Comparison of ENCODE assay signal across 8 mouse cellular contexts in genomic region chr11:107469523-107470371, GRCm38 (mm10). TPM values are rescaled to one million over a fixed set of nuclear protein-coding genes. Genes with fewer than 3 reads are reported as not detected.
DNase-seq lines count a peak whose midpoint lies in the region; ATAC-seq and TF ChIP-seq lines count a peak whose summit lies in the region.

No protein-coding gene starts in this region.

- H3K9me3 ChIP-seq in forebrain, embryonic 16.5 days (ENCODE audit: control insufficient read depth, low read length): no peaks in the 10 kb centered on the region

- intact Hi-C loops in heart, postnatal 25 days (cut with DNase I): loop anchor here (1.0 to 5.0 kb wide), 4 partner anchors 51 to 193 kb away; no protein-coding TSS in a partner anchor

- peak overlapping the region; percentile 92 for H3K9ac ChIP-seq in forebrain, embryonic 16.5 days (replicated peaks; ENCODE audit: low read depth, low read length)

- no peak for TF ChIP-seq POLR2A in lung, adult 2 months (IDR thresholded peaks at IDR 0.05; ENCODE audit: borderline replicate concordance, extremely low read depth, low read depth, low read length)
- no peak for TF ChIP-seq POLR2A in olfactory bulb, adult 2 months (IDR thresholded peaks at IDR 0.05; ENCODE audit: insufficient read depth, low read depth, low read length)

- ATAC-seq in forebrain, embryonic 16.5 days: peak; percentile 51

- peak overlapping the region; percentile 71 for H3K4me2 ChIP-seq in forebrain, embryonic 16.5 days (ENCODE audit: low read length)

- peaks cover 26% of the 10 kb centered on the region for H3K4me1 ChIP-seq in forebrain, embryonic 16.5 days (replicated peaks; ENCODE audit: control insufficient read depth, insufficient read depth, low read length)
- peaks cover 5% of the 10 kb centered on the region for H3K4me1 ChIP-seq in lung, adult 2 months (ENCODE audit: control insufficient read depth, insufficient read depth, low read length)
- H3K4me1 ChIP-seq in olfactory bulb, adult 2 months (ENCODE audit: control insufficient read depth, insufficient read depth, low read length): peaks cover 5% of the 10 kb centered on the region

- H3K27ac ChIP-seq in forebrain, embryonic 16.5 days (ENCODE audit: low read length): peak overlapping the region; percentile 97
- H3K27ac ChIP-seq in layer of hippocampus, adult 2 months: peak overlapping the region; percentile 77
- peak overlapping the region; percentile 76 for H3K27ac ChIP-seq in olfactory bulb, adult 2 months (ENCODE audit: insufficient read depth, low read depth, low read length)

- H3K36me3 ChIP-seq in forebrain, embryonic 16.5 days (ENCODE audit: control insufficient read depth, insufficient read depth): no peaks in the 10 kb centered on the region

- H3K27me3 ChIP-seq in forebrain, embryonic 16.5 days (replicated peaks; ENCODE audit: control insufficient read depth, insufficient read depth, low read length): no peaks in the 10 kb centered on the region

- under 1% methylated on average over 52 of the region's 59 CpGs for WGBS in forebrain, embryonic 16.5 days
- under 1% methylated on average over 59 of the region's 59 CpGs for WGBS in lung, adult 2 months
- WGBS in olfactory bulb, adult 2 months: under 1% methylated on average over 59 of the region's 59 CpGs

- peak overlapping the region; percentile 83 for H3K4me3 ChIP-seq in forebrain, embryonic 16.5 days (replicated peaks; ENCODE audit: low read length)
- peak overlapping the region; percentile 91 for H3K4me3 ChIP-seq in layer of hippocampus, adult 2 months
- peak overlapping the region; percentile 78 for H3K4me3 ChIP-seq in lung, adult 2 months (replicated peaks; ENCODE audit: extremely low read depth, low read depth, low read length)
- peak overlapping the region; percentile 84 for H3K4me3 ChIP-seq in olfactory bulb, adult 2 months (ENCODE audit: insufficient read depth, low read depth, low read length)

- no peak for TF ChIP-seq CTCF in layer of hippocampus, adult 2 months (conservative IDR thresholded peaks at IDR 0.05)
- TF ChIP-seq CTCF in lung, adult 2 months (IDR thresholded peaks at IDR 0.05; ENCODE audit: insufficient read depth, low read length): no peak
- TF ChIP-seq CTCF in olfactory bulb, adult 2 months (IDR thresholded peaks at IDR 0.05; ENCODE audit: insufficient read depth, low read depth, low read length): no peak

- peak; percentile 40 to 48 for DNase-seq in CD8-positive naive resting alpha-beta T cell, adult 2 months (ENCODE audit: low read depth in 2 of 2, low spot score in 2 of 2)
- DNase-seq in cerebellum, adult 11 months: peak; percentile 64
- DNase-seq in heart, postnatal 25 days (ENCODE audit: low spot score): peak; percentile 29
- peak; percentile 29 to 49 for DNase-seq in layer of hippocampus, adult 2 months (ENCODE audit: low spot score in 2 of 2)
- DNase-seq in lung, adult 2 months: peak; percentile 64
- DNase-seq in thymus, adult 18-20 months: peak; percentile 57 to 71

RNA-seq across cellular contexts. Expression of gene Pitpnc1, which starts 0.8 kb away (rescaled TPM):
- polyA plus RNA-seq in forebrain, embryonic 16.5 days (2015; fragmentation: Nextera tagmentation; extraction: Ambion mirVana): 51.3 and 51.6 TPM in 2 replicates
- total RNA-seq in heart, postnatal 25 days (2021): 10 to 100 TPM; 65.1 to 72.6 TPM
- total RNA-seq in layer of hippocampus, adult 2 months (2021): 10 to 100 TPM; 54.3 to 60.0 TPM
- polyA plus RNA-seq in lung, adult 2 months (2012; rRNA removed): 27.2 and 39.0 TPM in 2 replicates
- polyA plus RNA-seq in olfactory bulb, adult 2 months (2012; ENCODE audit: insufficient read depth, insufficient read length, low replicate concordance, missing spikeins): not detected in 2 replicates

RNA-seq across cellular contexts. Expression of gene Psmd12, which starts 9.5 kb away (rescaled TPM):
- polyA plus RNA-seq in forebrain, embryonic 16.5 days (2015; fragmentation: Nextera tagmentation; extraction: Ambion mirVana): 148 and 153 TPM in 2 replicates
- 10 to 100 TPM; 84.7 to 87.4 TPM for total RNA-seq in heart, postnatal 25 days (2021)
- total RNA-seq in layer of hippocampus, adult 2 months (2021): 10 to 100 TPM; 65.9 to 69.3 TPM
- polyA plus RNA-seq in lung, adult 2 months (2012; rRNA removed): 8.3 and 12.9 TPM in 2 replicates
- polyA plus RNA-seq in olfactory bulb, adult 2 months (2012; ENCODE audit: insufficient read depth, insufficient read length, low replicate concordance, missing spikeins): not detected in 2 replicates

Comparison
In these comparisons a context has a peak if more than half of its experiments do, and no peak if none do; other contexts are left out.
1. Peak in every context shown above with its lines: DNase-seq, ATAC-seq, H3K4me3 ChIP-seq and H3K27ac ChIP-seq.